Mouse (Mus musculus) testis, adult 2 months (tissue): ENCODE results near the gene Cdipt. TPM values are rescaled to one million over a fixed set of nuclear protein-coding genes. Genes with fewer than 3 reads are reported as not detected.

Experiments used
- H3K27ac ChIP-seq: fragments of 200-500 bp; 2 replicates; pipeline ENCODE4 v1.5.1; 2012; ENCODE audit warnings: low read depth, low read length; ENCODE audit not compliant: control insufficient read depth, insufficient read depth
- H3K27me3 ChIP-seq: fragments of 200-500 bp; 2 replicates; pipeline ENCODE4 v1.6.1; 2012; ENCODE audit warnings: mild to moderate bottlenecking, low read length, moderate library complexity; ENCODE audit not compliant: control insufficient read depth, insufficient read depth
- H3K36me3 ChIP-seq: fragments of 200-500 bp; 2 replicates; pipeline ENCODE4 v1.6.1; 2012; ENCODE audit warnings: mild to moderate bottlenecking, low read length; ENCODE audit not compliant: control insufficient read depth, insufficient read depth
- H3K4me1 ChIP-seq: fragments of 200-500 bp; 2 replicates; pipeline ENCODE4 v1.6.1; 2012; ENCODE audit warnings: low read length; ENCODE audit not compliant: control insufficient read depth, insufficient read depth
- H3K4me3 ChIP-seq: fragments of 200-500 bp; 2 replicates; pipeline ENCODE4 v1.5.1; 2012; ENCODE audit warnings: low read depth, mild to moderate bottlenecking, low read length, moderate library complexity, mixed read lengths; ENCODE audit not compliant: control insufficient read depth
- CTCF ChIP-seq: fragments of 200-500 bp; IDR thresholded peaks from 2 replicates; pipeline ENCODE4 v1.5.1; 2012; ENCODE audit warnings: low read depth, mild to moderate bottlenecking, inconsistent platforms, low read length, moderate library complexity; ENCODE audit not compliant: control insufficient read depth, insufficient read depth, insufficient replicate concordance
- POLR2A ChIP-seq: fragments of 200-500 bp; IDR thresholded peaks from 2 replicates; pipeline ENCODE4 v1.6.1; 2012; ENCODE audit warnings: low read depth, mild to moderate bottlenecking, inconsistent platforms, low read length, moderate library complexity; ENCODE audit not compliant: control insufficient read depth
- polyA plus RNA-seq: library from polyadenylated mRNA; depleted of rRNA; stranded (reverse); fragments of >200 nt; gene quantifications from 2 replicates; pipeline ENCODE4 v1.2.3, GENCODE M21; 2012

Cdipt gene
- polyA plus RNA-seq, 1 experiment, result 84.9 TPM

- Histone ChIP-seq H3K4me1 (peaks cover 22% of the 10 kb centered on the region), H3K36me3 (0 out of 2 replicates have a peak, but pooled peaks cover 1% of the 10 kb centered on the region), H3K4me3 (peak within 1 kb of the TSS; percentile 87), H3K27ac (peak within 1 kb of the TSS; percentile 83), H3K27me3 (no peaks in the 10 kb centered on the region)
- TF ChIP-seq POLR2A (peak; percentile 83), CTCF (peak; percentile 68)
These were observed 41.5 kb downstream of the Cdipt start, which contains the start of gene Pagr1a for GRCm38 (mm10) chr7:127016971-127017949. Pagr1a (minus strand) TSS chr7:127017352.

- Histone ChIP-seq H3K4me3 (no peak overlapping the region), H3K27me3 (no peaks in the 10 kb centered on the region), H3K36me3 (0 out of 2 replicates have a peak, but pooled peaks cover 1% of the 10 kb centered on the region), H3K4me1 (peaks cover 25% of the 10 kb centered on the region), H3K27ac (no peak overlapping the region)
- TF ChIP-seq CTCF (no peak), POLR2A (no peak)
These were observed 42.2 kb downstream of the Cdipt start for GRCm38 (mm10) chr7:127017950-127018345.

- Histone ChIP-seq H3K27me3 (no peaks in the 10 kb centered on the region), H3K27ac (no peak overlapping the region), H3K36me3 (0 out of 2 replicates have a peak, but pooled peaks cover 1% of the 10 kb centered on the region), H3K4me1 (peaks cover 25% of the 10 kb centered on the region), H3K4me3 (no peak overlapping the region)
- TF ChIP-seq CTCF (no peak), POLR2A (no peak)
These were observed 42.9 kb downstream of the Cdipt start for GRCm38 (mm10) chr7:127018416-127019305.

- peaks cover 25% of the 10 kb centered on the region for H3K4me1 ChIP-seq
- H3K27me3 ChIP-seq, result no peaks in the 10 kb centered on the region
- H3K27ac ChIP-seq, result no peak overlapping the region
- H3K4me3 ChIP-seq, result no peak overlapping the region
- TF ChIP-seq CTCF (no peak), POLR2A (no peak)
- H3K36me3 ChIP-seq, result 0 out of 2 replicates have a peak, but pooled peaks cover 1% of the 10 kb centered on the region
These were observed 43.7 kb downstream of the Cdipt start for GRCm38 (mm10) chr7:127019306-127019960.

- Histone ChIP-seq H3K4me1 (peaks cover 29% of the 10 kb centered on the region), H3K27ac (no peak overlapping the region), H3K36me3 (0 out of 2 replicates have a peak, but pooled peaks cover under 1% of the 10 kb centered on the region), H3K27me3 (no peaks in the 10 kb centered on the region), H3K4me3 (no peak overlapping the region)
- TF ChIP-seq POLR2A, result no peak
These were observed 44.3 kb downstream of the Cdipt start for GRCm38 (mm10) chr7:127020031-127020430.

GRCm38 (mm10) chr7:127020491-127020890, 44.8 kb downstream of the Cdipt start:
- H3K27me3 ChIP-seq, result no peaks in the 10 kb centered on the region
- 0 out of 2 replicates have a peak overlapping the region, but pooled peaks have one; percentile 42 for H3K27ac ChIP-seq
- H3K36me3 ChIP-seq, result no peaks in the 10 kb centered on the region
- TF ChIP-seq CTCF (no peak), POLR2A (no peak)
- H3K4me3 ChIP-seq, result peak overlapping the region; percentile 75
- H3K4me1 ChIP-seq, result peaks cover 34% of the 10 kb centered on the region
